Mouse (Mus musculus) splenic B cell, adult 2 months (primary cell): ENCODE measurements around the gene Palld.

Experiments
- DNase-seq: peaks from one replicate; pipeline ENCODE4 v3.0.0-alpha.2; 2011; ENCODE audit warnings: low read depth, low spot score
- H3K27me3 ChIP-seq: 2 replicates; pipeline ENCODE4 v1.6.1; 2012; ENCODE audit warnings: mild to moderate bottlenecking, low read length, moderate library complexity, mixed read lengths; ENCODE audit not compliant: control insufficient read depth, poor library complexity, insufficient read depth, severe bottlenecking
- H3K36me3 ChIP-seq: 2 replicates; pipeline ENCODE4 v1.6.1; 2012; ENCODE audit warnings: mild to moderate bottlenecking, low read length, moderate library complexity, mixed read lengths; ENCODE audit not compliant: control insufficient read depth, poor library complexity, insufficient read depth, severe bottlenecking

Gene Palld

DNA sequence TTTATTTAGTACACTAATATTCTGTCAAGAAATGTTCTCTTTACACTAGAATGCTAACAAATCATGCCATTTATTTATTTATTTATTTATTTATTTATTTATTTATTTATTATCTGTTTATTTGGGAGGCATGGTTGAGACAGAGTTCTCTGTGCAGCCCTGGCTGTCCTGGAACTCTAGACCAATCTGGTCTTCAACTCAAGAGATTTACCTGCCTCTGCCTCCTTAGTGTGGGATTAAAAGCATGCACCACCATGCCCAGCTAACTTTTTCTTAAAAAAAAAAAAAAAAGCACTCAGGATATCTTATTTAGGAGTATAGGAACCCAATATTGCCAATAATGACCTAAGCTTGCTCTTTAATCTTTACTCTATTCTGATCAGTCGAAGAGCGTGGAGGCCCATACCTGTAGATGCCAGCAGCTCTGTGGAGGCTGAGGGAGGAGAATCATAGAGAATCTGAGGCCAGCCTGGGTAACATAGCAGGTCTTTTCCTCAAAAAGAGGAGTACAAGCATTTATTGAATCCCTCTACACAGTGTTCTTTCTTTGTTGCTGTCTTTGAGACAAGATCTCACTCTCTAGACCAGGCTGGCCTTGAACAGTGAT lies 415.5 kb downstream of the Palld start:
- H3K36me3 ChIP-seq = no peaks in the 10 kb centered on the region
- no peak for DNase-seq
- no peaks in the 10 kb centered on the region for H3K27me3 ChIP-seq

DNA sequence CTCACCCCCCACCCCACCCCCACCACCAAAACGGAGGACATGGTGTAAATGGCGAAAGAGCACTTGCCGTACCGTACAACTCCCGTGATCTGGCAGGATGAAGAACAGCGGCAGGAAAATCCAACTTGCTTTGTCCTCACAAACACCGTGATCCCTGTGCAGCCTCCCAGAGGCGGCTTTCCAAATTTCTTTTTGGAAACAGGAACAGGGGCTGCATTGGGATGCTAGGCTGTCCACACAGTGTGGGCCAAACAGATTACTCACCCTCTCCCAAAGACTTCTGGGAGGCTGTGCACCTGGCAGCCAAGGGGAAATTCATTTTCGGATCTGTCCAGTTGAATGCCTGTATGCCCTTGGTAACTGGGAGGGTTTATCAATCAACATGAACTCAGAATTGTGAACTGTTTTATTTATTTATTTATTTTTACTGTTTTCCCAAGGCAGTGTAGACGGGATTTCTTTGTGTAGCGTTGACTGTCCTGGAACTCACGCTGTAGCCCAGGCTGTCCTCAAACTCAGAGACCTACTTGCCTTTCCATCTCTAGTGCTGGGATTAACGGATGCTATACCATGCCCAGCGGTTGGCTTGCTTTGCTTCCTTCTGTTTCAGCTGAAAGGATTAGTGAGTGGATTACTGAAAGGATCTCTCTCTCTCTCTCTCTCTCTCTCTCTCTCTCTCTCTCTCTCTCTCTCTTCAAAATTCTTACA lies 422.1 kb downstream of the Palld start:
- no peaks in the 10 kb centered on the region for H3K36me3 ChIP-seq
- DNase-seq = no peak
- no peaks in the 10 kb centered on the region for H3K27me3 ChIP-seq

DNA sequence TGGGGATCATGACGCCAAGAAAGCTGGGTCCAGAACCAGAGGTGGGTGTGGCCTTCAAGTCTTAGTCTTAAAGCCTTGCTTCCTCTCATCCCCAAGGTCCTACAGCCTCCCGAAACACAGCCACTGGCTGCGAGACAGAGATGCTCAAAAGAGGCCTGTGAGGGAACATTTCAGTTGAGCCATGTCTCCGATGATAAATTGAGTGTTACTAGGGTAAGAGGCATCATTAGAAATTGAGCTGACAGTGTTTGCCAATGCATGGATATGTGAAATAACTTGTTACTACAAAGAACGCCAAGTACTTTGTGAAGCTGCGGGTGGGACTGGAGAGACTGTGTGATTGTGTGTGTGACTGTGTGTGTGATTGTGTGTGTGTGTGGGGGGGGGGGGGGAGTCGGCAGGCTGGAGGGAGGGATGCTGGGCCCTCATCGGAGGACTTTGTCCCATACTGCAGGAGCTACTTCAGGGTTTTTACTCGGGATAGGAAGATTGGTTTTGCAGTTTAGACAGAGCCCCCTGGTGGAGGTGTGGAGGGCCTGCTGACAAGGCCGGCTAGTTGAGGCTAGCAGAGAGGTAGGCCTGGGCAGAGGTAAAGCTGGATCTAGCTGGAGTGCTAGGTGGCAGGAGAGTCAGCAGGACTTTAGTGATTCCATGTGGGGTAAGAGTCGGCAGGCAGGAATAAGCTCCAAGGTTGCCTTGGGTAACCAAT lies 422.8 kb downstream of the Palld start:
- no peaks in the 10 kb centered on the region for H3K27me3 ChIP-seq
- H3K36me3 ChIP-seq = no peaks in the 10 kb centered on the region
- DNase-seq = peak; percentile 60

DNA sequence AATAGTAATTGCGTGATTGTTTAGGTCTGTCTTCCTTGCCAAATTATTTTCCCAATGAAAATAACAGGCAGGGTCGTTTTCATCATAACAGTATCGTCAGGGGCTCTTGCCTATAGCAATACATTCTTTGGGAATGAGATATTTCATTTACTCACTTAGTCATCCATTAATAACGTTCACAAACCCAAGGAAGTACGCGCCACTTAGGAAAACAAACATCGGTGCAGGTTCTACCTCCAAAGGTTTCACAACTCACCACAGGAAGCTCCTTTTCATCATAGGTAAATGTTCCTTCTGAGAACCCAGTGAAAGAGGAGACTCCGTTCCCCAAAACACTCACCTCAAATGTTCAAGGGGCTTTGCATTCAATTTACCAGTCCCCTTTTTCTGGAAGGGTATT lies 423.7 kb downstream of the Palld start:
- Histone ChIP-seq H3K27me3 (no peaks in the 10 kb centered on the region), H3K36me3 (no peaks in the 10 kb centered on the region)
- DNase-seq = no peak

GRCm38 (mm10) chr8:61478150-61478549 lies 424.3 kb downstream of the Palld start:
- DNase-seq = no peak
- no peaks in the 10 kb centered on the region for H3K27me3 ChIP-seq
- no peaks in the 10 kb centered on the region for H3K36me3 ChIP-seq

GRCm38 (mm10) chr8:61476160-61476559 lies 426.3 kb downstream of the Palld start:
- Histone ChIP-seq H3K36me3 (no peaks in the 10 kb centered on the region), H3K27me3 (no peaks in the 10 kb centered on the region)
- DNase-seq = no peak

- H3K36me3 ChIP-seq = no peaks in the 10 kb centered on the region
- no peak for DNase-seq
Observed at GRCm38 (mm10) chr8:61475251-61475673, 427.2 kb downstream of the Palld start.

GRCm38 (mm10) chr8:61470213-61470612 lies 432.3 kb downstream of the Palld start:
- no peak for DNase-seq
- H3K36me3 ChIP-seq = no peaks in the 10 kb centered on the region
- H3K27me3 ChIP-seq = no peaks in the 10 kb centered on the region

More at GRCm38 (mm10) chr8:61475251-61475673, 427.2 kb downstream of the Palld start:
- H3K27me3 ChIP-seq = no peaks in the 10 kb centered on the region

DNA sequence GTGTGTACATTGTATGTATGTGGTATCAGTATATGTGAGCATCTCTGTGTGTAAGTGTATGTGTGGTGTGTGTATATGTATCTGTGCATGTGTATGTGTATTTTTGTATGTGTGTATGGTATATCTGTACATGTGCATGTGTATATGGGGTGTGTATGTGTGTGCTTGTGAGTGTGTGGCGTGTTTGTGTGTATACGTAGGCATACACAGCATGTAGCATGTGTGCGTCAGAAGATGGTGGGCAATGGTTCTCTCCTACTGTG lies 435.0 kb downstream of the Palld start:
- DNase-seq = no peak

GRCm38 (mm10) chr8:61466696-61467552 lies 435.6 kb downstream of the Palld start:
- Histone ChIP-seq H3K27me3 (no peaks in the 10 kb centered on the region; the same call in 1 of the 2 replicates), H3K36me3 (no peaks in the 10 kb centered on the region)
- DNase-seq = no peak

More for the DNA sequence above, 435.0 kb downstream of the Palld start:
- Histone ChIP-seq H3K36me3 (no peaks in the 10 kb centered on the region), H3K27me3 (no peaks in the 10 kb centered on the region; the same call in 1 of the 2 replicates)

- no peaks in the 10 kb centered on the region; the same call in 1 of the 2 replicates for H3K27me3 ChIP-seq
- DNase-seq = no peak
- H3K36me3 ChIP-seq = no peaks in the 10 kb centered on the region
Observed at GRCm38 (mm10) chr8:61464393-61464792, 438.1 kb downstream of the Palld start.

GRCm38 (mm10) chr8:61462221-61462620 lies 440.3 kb downstream of the Palld start:
- no peaks in the 10 kb centered on the region; the same call in 1 of the 2 replicates for H3K27me3 ChIP-seq
- no peak for DNase-seq
- H3K36me3 ChIP-seq = no peaks in the 10 kb centered on the region
